Mouse (Mus musculus): ENCODE measurements around the gene Opalin. TPM values are rescaled to one million over a fixed set of nuclear protein-coding genes. Genes with fewer than 3 reads are reported as not detected.

The Opalin gene
- total and polyA plus RNA-seq, 3 experiments: 0.27 TPM; not detected in 2

DNA sequence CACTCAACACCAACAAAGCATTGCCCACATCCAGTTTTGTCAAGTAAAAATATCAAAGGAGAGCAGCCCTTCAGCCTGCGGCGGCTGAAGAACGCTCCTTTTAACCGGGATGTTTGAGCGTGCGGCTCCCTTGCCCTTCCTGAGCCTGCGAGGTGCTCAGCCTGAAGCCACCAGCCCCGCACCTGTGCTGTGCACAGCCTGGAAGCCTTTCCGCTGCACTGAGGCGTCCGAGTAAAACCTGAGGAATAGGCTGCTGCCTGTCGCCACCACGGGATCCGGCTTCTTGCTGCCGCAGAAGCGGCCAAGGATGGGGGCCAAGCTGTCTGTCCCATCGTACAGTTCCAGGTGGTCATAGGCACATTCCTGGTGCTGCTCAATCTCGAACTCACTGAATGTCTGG is 11.6 kb upstream of the Opalin start:
- no peaks in the 10 kb centered on the region for H3K4me1 ChIP-seq (ENCODE audit: insufficient read depth, low read depth, low read length)
- DNase-seq (ENCODE audit: low spot score): no peak
- H3K9me3 ChIP-seq (replicated peaks): no peaks in the 10 kb centered on the region
- H3K27me3 ChIP-seq (ENCODE audit: insufficient read depth, low read length): peaks cover 4% of the 10 kb centered on the region; the same call in 1 of the 2 replicates
- no peaks in the 10 kb centered on the region for H3K36me3 ChIP-seq (replicated peaks)
- no peak for ATAC-seq (ENCODE audit: extremely low read depth, insufficient number of reproducible peaks, low FRiP score, poor library complexity, severe bottlenecking)
- TF ChIP-seq GATA2 (IDR thresholded peaks at IDR 0.05; ENCODE audit: borderline replicate concordance, low read depth, low read length): no peak
- no peak for TF ChIP-seq POLR2AphosphoS5 (IDR thresholded peaks at IDR 0.05; ENCODE audit: insufficient replicate concordance, low read depth, low read length)
- TF ChIP-seq GATA1 (IDR thresholded peaks at IDR 0.05; ENCODE audit: borderline replicate concordance, low read length): no peak
- no peak for TF ChIP-seq TAL1 (conservative IDR thresholded peaks at IDR 0.05; ENCODE audit: low read depth, low read length)
- no peak overlapping the region for H3K4me3 ChIP-seq (ENCODE audit: low read depth, low read length)

DNA sequence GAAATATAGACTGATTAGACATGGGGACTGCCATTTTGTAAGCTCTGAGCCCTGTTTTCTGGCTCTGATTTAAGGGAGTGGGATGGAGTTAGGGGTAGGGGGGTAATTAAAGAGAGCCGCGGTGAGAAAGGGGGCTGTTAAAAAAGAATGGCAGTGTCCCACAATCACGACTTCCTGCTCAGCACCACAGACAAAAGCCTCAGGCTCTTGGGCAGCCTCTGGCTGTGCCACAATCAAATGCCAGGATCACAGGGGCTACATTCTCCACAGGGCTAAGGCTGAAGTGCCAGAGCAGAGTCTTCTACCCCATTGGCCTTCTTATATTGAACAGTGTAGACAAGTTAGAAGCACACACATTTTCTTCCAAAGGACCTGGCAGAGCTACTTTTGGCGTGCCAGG is 11.0 kb upstream of the Opalin start:
- Histone ChIP-seq H3K4me3 (ENCODE audit: low read depth, low read length) (no peak overlapping the region), H3K36me3 (replicated peaks) (no peaks in the 10 kb centered on the region), H3K27me3 (ENCODE audit: insufficient read depth, low read length) (peaks cover 4% of the 10 kb centered on the region; the same call in 1 of the 2 replicates), H3K9me3 (replicated peaks) (no peaks in the 10 kb centered on the region), H3K4me1 (ENCODE audit: insufficient read depth, low read depth, low read length) (no peaks in the 10 kb centered on the region)
- ATAC-seq (ENCODE audit: extremely low read depth, insufficient number of reproducible peaks, low FRiP score, poor library complexity, severe bottlenecking): no peak
- DNase-seq (ENCODE audit: low spot score): no peak
- TF ChIP-seq TAL1 (conservative IDR thresholded peaks at IDR 0.05; ENCODE audit: low read depth, low read length) (no peak), GATA1 (IDR thresholded peaks at IDR 0.05; ENCODE audit: borderline replicate concordance, low read length) (no peak), CTCF (IDR thresholded peaks at IDR 0.05; ENCODE audit: low read depth, low read length) (no peak), POLR2AphosphoS5 (IDR thresholded peaks at IDR 0.05; ENCODE audit: insufficient replicate concordance, low read depth, low read length) (no peak), GATA2 (IDR thresholded peaks at IDR 0.05; ENCODE audit: borderline replicate concordance, low read depth, low read length) (no peak)

- Histone ChIP-seq H3K4me3 (ENCODE audit: low read depth, low read length) (no peak overlapping the region), H3K4me1 (ENCODE audit: insufficient read depth, low read depth, low read length) (no peaks in the 10 kb centered on the region), H3K27me3 (ENCODE audit: insufficient read depth, low read length) (no peaks in the 10 kb centered on the region), H3K36me3 (replicated peaks) (no peaks in the 10 kb centered on the region), H3K9me3 (replicated peaks) (no peaks in the 10 kb centered on the region)
- peak; percentile 64 for DNase-seq (ENCODE audit: low spot score)
- no peak for TF ChIP-seq POLR2AphosphoS5 (IDR thresholded peaks at IDR 0.05; ENCODE audit: insufficient replicate concordance, low read depth, low read length)
- peak; percentile 49; the same call in 1 of the 2 replicates for TF ChIP-seq CTCF (IDR thresholded peaks at IDR 0.05; ENCODE audit: low read depth, low read length)
- ATAC-seq (ENCODE audit: extremely low read depth, insufficient number of reproducible peaks, low FRiP score, poor library complexity, severe bottlenecking): peak; percentile 45; the same call in 1 of the 2 replicates
These were observed 9.8 kb upstream of the Opalin start for GRCm38 (mm10) chr19:41086700-41087099.

DNA sequence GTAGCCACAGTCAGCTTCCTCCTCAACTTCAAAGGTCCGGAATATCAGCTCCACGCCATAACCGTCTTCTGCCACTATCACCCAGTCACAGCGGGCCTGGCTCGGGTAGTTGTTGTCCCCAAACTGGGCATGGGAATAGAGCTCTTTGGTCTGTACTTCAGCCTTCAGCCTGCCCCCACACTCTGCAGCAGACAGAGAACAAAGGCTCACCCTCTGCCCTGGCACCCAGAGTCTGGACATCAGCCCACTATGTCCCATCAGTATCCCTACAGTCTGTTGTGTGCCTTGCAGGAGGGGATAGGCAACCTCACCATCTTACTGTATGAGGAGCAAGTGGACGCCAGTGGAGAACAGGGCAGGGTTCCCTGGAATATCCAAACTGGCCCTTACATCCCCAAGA is 9.4 kb upstream of the Opalin start:
- TF ChIP-seq POLR2AphosphoS5 (IDR thresholded peaks at IDR 0.05; ENCODE audit: insufficient replicate concordance, low read depth, low read length): no peak
- TF ChIP-seq TAL1 (conservative IDR thresholded peaks at IDR 0.05; ENCODE audit: low read depth, low read length): no peak
- no peak for TF ChIP-seq GATA1 (IDR thresholded peaks at IDR 0.05; ENCODE audit: borderline replicate concordance, low read length)

DNA sequence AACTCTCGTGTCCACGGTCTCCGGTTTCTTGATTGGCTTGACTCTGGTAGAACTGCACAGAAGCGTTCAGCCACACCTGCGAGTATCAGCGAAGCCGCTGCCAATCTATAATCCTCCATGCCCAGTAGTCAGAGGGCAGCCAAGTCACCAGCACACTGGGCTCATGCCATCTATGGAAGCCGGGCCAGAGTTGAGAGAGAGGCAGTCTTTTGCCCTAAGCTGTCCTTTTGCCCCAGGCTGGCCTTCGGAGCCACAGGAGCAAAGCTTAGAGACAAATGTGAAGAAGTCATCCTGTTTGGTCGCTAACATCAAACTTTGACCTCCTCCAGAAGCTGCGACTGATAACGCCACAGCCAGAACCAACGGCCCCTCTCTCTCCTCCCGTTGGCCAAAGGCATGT is 6.7 kb upstream of the Opalin start:
- Histone ChIP-seq H3K4me1 (ENCODE audit: insufficient read depth, low read depth, low read length) (no peaks in the 10 kb centered on the region), H3K9me3 (replicated peaks) (no peaks in the 10 kb centered on the region), H3K36me3 (replicated peaks) (no peaks in the 10 kb centered on the region), H3K27me3 (ENCODE audit: insufficient read depth, low read length) (peaks cover under 1% of the 10 kb centered on the region; the same call in 1 of the 2 replicates), H3K4me3 (ENCODE audit: low read depth, low read length) (no peak overlapping the region)
- no peak for ATAC-seq (ENCODE audit: extremely low read depth, insufficient number of reproducible peaks, low FRiP score, poor library complexity, severe bottlenecking)
- DNase-seq (ENCODE audit: low spot score): no peak
- TF ChIP-seq TAL1 (conservative IDR thresholded peaks at IDR 0.05; ENCODE audit: low read depth, low read length) (no peak), CTCF (IDR thresholded peaks at IDR 0.05; ENCODE audit: low read depth, low read length) (no peak), GATA2 (IDR thresholded peaks at IDR 0.05; ENCODE audit: borderline replicate concordance, low read depth, low read length) (no peak), POLR2AphosphoS5 (IDR thresholded peaks at IDR 0.05; ENCODE audit: insufficient replicate concordance, low read depth, low read length) (no peak), GATA1 (IDR thresholded peaks at IDR 0.05; ENCODE audit: borderline replicate concordance, low read length) (no peak)

More for the DNA sequence above, 9.4 kb upstream of the Opalin start:
- Histone ChIP-seq H3K9me3 (replicated peaks) (no peaks in the 10 kb centered on the region), H3K4me3 (ENCODE audit: low read depth, low read length) (no peak overlapping the region), H3K27me3 (ENCODE audit: insufficient read depth, low read length) (no peaks in the 10 kb centered on the region), H3K36me3 (replicated peaks) (no peaks in the 10 kb centered on the region), H3K4me1 (ENCODE audit: insufficient read depth, low read depth, low read length) (no peaks in the 10 kb centered on the region)
- DNase-seq (ENCODE audit: low spot score): no peak
- ATAC-seq (ENCODE audit: extremely low read depth, insufficient number of reproducible peaks, low FRiP score, poor library complexity, severe bottlenecking): no peak

DNA sequence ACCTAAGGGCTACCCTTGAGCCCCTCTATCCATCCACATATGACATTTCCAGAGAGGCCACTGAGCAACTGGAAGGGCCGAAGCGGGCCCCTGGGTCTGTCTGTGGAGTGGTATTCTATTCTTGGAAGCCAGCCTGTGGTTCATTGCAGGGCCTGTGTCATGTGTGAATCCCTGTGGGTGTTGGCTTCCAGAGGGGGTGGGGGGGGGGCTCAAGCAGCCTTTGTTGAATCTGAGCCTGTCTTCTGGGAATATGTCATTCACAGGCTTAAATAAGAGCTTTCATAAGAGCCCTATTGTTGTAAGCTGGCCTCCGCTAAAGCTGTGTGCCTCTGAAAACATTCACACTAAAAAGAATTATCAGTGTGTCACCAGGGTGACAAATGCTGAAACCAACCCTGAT is 4.7 kb upstream of the Opalin start:
- Histone ChIP-seq H3K36me3 (replicated peaks) (no peaks in the 10 kb centered on the region), H3K4me3 (ENCODE audit: low read depth, low read length) (no peak overlapping the region), H3K9me3 (replicated peaks) (no peaks in the 10 kb centered on the region), H3K27me3 (ENCODE audit: insufficient read depth, low read length) (peaks cover 2% of the 10 kb centered on the region; the same call in 1 of the 2 replicates), H3K4me1 (ENCODE audit: insufficient read depth, low read depth, low read length) (no peaks in the 10 kb centered on the region)
- no peak for ATAC-seq (ENCODE audit: extremely low read depth, insufficient number of reproducible peaks, low FRiP score, poor library complexity, severe bottlenecking)
- TF ChIP-seq GATA1 (IDR thresholded peaks at IDR 0.05; ENCODE audit: borderline replicate concordance, low read length) (no peak), CTCF (IDR thresholded peaks at IDR 0.05; ENCODE audit: low read depth, low read length) (no peak), GATA2 (IDR thresholded peaks at IDR 0.05; ENCODE audit: borderline replicate concordance, low read depth, low read length) (no peak), POLR2AphosphoS5 (IDR thresholded peaks at IDR 0.05; ENCODE audit: insufficient replicate concordance, low read depth, low read length) (no peak), TAL1 (conservative IDR thresholded peaks at IDR 0.05; ENCODE audit: low read depth, low read length) (no peak)
- no peak for DNase-seq (ENCODE audit: low spot score)

Data from G1E (cell line).